Mouse (Mus musculus) cortical plate, adult 2 months (tissue): ENCODE results near the gene Hoxc4.

Source experiments
- CTCF ChIP-seq: fragments of 200-500 bp; IDR thresholded peaks from 2 replicates; pipeline ENCODE4 v1.5.1; 2011; ENCODE audit warnings: mild to moderate bottlenecking, control low read depth, low read length; ENCODE audit not compliant: insufficient read depth; ENCODE audit errors: extremely low read depth
- POLR2A ChIP-seq: fragments of 200-500 bp; IDR thresholded peaks from 2 replicates; pipeline ENCODE4 v1.6.1; 2011; ENCODE audit warnings: mild to moderate bottlenecking, low read length, control low read depth; ENCODE audit not compliant: insufficient read depth; ENCODE audit errors: extremely low read depth

GRCm38 (mm10) chr15:103034043-103034806 lies 15.5 kb downstream of the Hoxc4 start:
- no peak for TF ChIP-seq CTCF
- no peak for TF ChIP-seq POLR2A
